Mouse (Mus musculus) gastrocnemius, postnatal 25 days (tissue): Measurements from ENCODE around the gene Olfr1231. TPM values are rescaled to one million over a fixed set of nuclear protein-coding genes. Genes with fewer than 3 reads are reported as not detected.

Experiments used
- DNase-seq: peaks from one replicate; pipeline ENCODE4 v3.0.0; 2022
- long read RNA-seq, 2 experiments: library from polyadenylated mRNA; stranded (forward); transcript quantifications; one replicate each; pipeline ENCODE4 v2.0.0; 2021
- total RNA-seq, 2 experiments: library from RNA; stranded (reverse); gene quantifications; 1 replicate in 1 of 2; 2 replicates in 1 of 2; pipeline ENCODE4 v1.2.3; 2021

Gene Olfr1231
- not detected for total RNA-seq
- long read RNA-seq, experiment 1, result 0 reads
- long read RNA-seq, experiment 2, result 0 reads

DNA sequence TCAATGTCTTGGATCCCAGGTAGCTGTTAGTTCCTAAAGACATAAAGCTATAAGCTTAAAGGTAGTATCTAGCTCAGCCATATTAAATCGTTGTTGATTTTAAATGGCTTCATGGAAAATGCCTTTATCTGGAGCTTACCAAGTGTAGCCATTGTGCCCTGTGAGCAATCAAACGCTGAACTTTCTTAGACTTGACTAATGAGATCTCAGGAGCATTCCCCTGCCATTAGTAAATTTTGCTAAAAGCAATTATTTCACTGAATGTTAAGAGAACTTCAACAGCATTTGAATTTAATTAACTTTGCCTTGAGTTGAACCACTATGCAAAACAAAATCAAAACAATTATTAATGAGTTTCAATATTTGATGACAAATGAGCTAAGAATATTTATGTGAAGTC is at the start of gene Olfr1231:
Gene Olfr1231 (minus strand): TSS at position 101 of the 400 bp plus-strand sequence.
- DNase-seq, result no peak

GRCm38 (mm10) chr2:89342298-89342697 is 35.4 kb upstream of the Olfr1231 start, which contains the start of gene Olfr1233:
Olfr1233 (minus strand) TSS chr2:89342398.
- DNase-seq, result no peak

GRCm38 (mm10) chr2:89329575-89329974 is 22.7 kb upstream of the Olfr1231 start, which contains the start of gene Olfr1232:
Olfr1232 (minus strand) TSS chr2:89329675.
- no peak for DNase-seq

DNA sequence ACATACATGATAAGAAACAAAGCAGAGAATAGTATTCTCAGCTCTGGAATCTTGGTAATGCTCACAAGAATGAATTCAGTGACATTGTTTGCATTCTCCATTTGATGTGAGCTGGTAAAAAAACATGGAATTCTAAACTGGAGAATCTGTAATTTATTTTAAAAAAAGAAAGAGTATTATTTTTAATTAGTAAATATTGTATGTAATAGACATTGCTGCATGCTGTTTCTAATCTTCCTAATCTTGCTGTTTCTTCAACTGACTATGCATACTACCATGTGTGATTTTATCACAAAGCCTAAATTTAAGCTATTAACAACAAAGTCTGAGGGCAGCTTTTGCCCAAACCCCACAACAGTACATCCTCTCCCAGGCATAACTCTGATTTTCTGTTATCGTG is 9.7 kb downstream of the Olfr1231 start, which contains the start of gene Olfr1230:
Gene Olfr1230 (minus strand): TSS at position 101 of the 400 bp plus-strand sequence.
- DNase-seq, result no peak

- no peak for DNase-seq
These were observed 19.0 kb downstream of the Olfr1231 start, which contains the start of gene Olfr1229 for GRCm38 (mm10) chr2:89287914-89288313. Olfr1229 (minus strand) TSS chr2:89288014.

DNA sequence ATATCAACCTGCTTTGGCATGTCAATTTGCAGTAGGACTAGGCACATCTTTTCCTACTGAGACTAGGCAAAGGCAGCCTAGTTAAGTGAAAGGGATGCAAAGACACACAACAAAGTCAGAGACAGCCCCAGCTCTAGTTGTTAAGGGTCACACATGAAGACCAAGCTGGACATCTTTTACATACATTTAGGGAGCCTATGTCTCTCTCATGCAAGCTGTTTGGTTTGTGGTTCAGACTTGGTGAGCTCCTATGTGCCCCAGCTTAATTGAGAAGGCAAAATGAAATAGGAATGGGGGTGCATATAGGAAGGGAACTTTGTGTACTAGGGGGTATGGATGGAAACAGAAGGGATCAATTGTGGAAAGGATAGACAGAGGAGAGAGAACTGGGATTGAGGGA is 52.9 kb downstream of the Olfr1231 start, which contains the start of gene Olfr1228:
Gene Olfr1228 (minus strand): TSS at position 101 of the 400 bp plus-strand sequence.
- DNase-seq, result no peak

Other genes with a start within 250 kb of the Olfr1231 start
- gene Olfr1218, start 245.9 kb downstream of the Olfr1231 start, total RNA-seq, result not detected
- gene Olfr1219, start 223.6 kb downstream of the Olfr1231 start, total RNA-seq, result not detected
- gene Olfr1220, start 200.2 kb downstream of the Olfr1231 start, total RNA-seq, result not detected
- not detected for gene Olfr1221, start 189.8 kb downstream of the Olfr1231 start, total RNA-seq
- not detected for gene Olfr1222, start 174.0 kb downstream of the Olfr1231 start, total RNA-seq
- not detected for gene Olfr1223, start 155.5 kb downstream of the Olfr1231 start, total RNA-seq
- gene Olfr1224-ps1, start 143.0 kb downstream of the Olfr1231 start, total RNA-seq, result not detected
- gene Olfr1225, start 132.4 kb downstream of the Olfr1231 start, total RNA-seq, result not detected
- not detected for gene Olfr1226, start 107.0 kb downstream of the Olfr1231 start, total RNA-seq
- gene Olfr1228, start 53.0 kb downstream of the Olfr1231 start, total RNA-seq, result not detected
- not detected for gene Olfr1229, start 19.1 kb downstream of the Olfr1231 start, total RNA-seq
- not detected for gene Olfr1230, start 9.8 kb downstream of the Olfr1231 start, total RNA-seq
- not detected for gene Olfr1232, start 22.6 kb upstream of the Olfr1231 start, total RNA-seq
- not detected for gene Olfr1233, start 35.3 kb upstream of the Olfr1231 start, total RNA-seq
- gene Olfr1234, start 57.8 kb upstream of the Olfr1231 start, total RNA-seq, result not detected
- gene Olfr1238, start 102.6 kb upstream of the Olfr1231 start, total RNA-seq, result not detected
- not detected for gene Olfr1239, start 113.3 kb upstream of the Olfr1231 start, total RNA-seq
- gene Olfr1240, start 135.9 kb upstream of the Olfr1231 start, total RNA-seq, result not detected
- not detected for gene Olfr1241, start 180.1 kb upstream of the Olfr1231 start, total RNA-seq
- gene Olfr1242, start 191.3 kb upstream of the Olfr1231 start, total RNA-seq, result not detected
- not detected for gene Olfr1243, start 224.4 kb upstream of the Olfr1231 start, total RNA-seq